Mouse (Mus musculus) right cerebral cortex, postnatal 10 days (tissue): ENCODE measurements around the gene Rassf5.
"Not testable (repeated sequence)": the region's sequence is repeated elsewhere in the genome, so short reads cannot be mapped to it uniquely, and the experiment has no call there.

ENCODE experiments used
- DNase-seq, 2 experiments: peaks; one replicate each; pipeline ENCODE4 v3.0.0; 2021; ENCODE audit warnings: low spot score in 2 of 2

Gene Rassf5

DNA sequence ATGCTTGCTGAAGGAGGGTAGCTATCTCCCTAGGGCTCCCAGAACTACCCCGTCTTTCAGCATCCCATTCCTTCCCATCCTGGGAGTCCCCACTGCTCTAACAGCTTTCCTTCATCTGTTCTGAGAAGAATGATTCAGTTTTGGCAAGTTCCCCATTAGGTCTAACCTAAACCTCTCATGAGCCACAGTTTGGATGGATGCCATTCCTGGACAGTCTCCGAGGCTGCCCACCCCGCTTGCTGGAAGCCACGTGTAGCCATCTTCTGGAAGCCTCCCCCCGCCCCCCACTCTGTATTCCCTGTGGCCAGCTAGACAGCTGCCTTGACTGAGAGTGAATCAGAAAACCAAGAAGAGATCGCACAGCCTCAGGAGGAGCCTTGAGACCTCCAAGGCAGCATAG, 12.2 kb upstream of the Rassf5 start:
- no peak for DNase-seq

DNA sequence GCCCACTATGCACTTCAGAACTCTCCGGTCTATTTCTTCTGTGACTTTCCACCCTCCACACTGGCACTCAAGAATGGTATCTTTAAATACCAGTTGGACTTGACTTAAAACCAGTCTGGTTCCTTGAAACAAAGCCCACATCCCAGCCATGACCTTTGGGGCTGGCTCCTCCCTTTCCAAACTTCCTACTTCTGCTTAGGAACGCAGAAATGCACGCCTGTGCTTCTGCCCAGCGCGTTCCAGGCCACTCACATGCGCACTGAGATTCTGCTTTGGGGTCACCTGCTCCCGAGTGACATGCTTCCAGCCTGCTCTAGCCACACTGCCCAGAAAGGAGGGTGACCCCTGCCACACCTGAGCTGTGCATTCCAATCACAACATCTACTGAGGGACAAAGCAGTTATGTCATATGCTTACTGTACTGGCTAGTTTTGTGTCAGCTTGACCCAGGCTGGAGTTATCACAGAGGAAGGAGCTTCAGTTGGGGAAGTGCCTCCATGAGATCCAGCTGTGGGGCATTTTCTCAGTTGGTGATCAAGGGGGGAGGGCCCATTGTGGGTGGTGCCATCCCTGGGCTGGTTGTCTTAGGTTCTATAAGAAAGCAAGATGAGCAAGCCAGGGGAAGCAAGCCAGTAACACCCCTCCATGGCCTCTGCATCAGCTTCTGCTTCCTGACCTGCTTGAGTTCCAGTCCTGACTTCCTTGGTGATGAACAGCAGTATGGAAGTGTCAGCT, 7.6 kb upstream of the Rassf5 start:
- not testable (repeated sequence) for DNase-seq

DNA sequence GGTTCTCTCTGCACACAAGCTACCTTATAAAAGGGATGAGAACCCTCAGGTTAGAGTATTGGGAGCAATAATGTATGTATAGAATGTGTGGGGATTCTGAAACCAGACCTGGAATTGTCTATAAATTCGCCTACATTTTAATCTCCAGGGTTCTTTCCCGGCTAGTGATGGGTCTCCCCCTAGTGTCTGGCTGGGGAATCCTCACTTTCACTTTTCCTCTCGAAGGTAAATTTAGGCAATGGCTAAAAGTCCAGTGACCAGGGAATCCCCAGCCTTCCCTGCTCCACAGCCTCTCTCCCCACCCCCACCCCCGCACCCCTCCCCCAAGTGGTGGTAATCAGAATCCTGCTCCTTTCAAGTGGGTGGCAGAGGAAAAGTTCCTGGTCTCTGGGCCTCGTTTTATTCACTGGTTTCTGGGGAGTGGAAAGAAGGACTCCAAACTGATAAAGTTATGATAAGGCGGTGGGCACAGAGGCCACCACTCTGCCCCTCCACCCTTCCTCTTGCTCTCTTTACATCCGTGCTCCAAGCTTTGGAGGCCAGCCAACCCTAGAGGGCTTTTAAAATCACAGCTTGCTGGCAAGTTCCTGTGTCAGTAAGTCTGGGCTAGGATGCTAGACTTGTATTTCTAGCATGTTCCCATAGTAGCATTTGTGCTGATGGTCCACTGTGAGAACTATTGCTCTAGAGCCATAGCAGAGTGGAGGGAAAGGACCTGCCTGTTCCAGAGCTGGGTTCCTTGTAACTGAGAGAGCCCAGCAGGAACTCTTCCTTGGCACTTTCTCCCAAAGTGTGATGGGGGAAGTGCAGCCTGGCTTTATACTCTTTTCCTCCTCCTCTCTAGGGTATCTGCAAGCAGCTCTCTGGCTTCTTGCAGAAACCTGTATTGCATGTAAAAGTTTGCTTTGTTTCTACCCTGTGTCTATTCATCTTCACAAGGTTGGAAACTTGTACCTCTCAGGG, 1.7 kb upstream of the Rassf5 start:
- DNase-seq, result peak; percentile 59 to 66

DNA sequence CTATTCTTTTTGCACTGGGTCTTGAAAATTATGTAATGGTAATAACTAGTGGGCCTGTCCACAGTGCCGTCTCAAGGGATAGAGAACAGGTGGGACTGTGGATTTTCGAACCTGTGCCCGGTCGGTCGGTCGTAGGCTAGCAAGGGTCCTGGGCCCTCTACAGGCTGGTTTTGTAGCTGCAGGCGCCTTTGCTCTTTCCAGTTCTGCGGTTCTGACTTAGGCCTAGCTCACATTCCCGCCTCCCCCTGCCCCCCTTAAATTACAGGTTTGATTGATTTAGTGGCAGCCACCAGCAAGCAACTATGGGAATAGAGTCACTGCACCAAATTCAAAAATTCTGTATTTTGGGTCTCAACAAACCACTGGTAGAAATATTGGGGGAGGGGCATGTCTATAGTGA, 868 bp upstream of the Rassf5 start:
- DNase-seq, result peak; percentile 70 to 73

DNA sequence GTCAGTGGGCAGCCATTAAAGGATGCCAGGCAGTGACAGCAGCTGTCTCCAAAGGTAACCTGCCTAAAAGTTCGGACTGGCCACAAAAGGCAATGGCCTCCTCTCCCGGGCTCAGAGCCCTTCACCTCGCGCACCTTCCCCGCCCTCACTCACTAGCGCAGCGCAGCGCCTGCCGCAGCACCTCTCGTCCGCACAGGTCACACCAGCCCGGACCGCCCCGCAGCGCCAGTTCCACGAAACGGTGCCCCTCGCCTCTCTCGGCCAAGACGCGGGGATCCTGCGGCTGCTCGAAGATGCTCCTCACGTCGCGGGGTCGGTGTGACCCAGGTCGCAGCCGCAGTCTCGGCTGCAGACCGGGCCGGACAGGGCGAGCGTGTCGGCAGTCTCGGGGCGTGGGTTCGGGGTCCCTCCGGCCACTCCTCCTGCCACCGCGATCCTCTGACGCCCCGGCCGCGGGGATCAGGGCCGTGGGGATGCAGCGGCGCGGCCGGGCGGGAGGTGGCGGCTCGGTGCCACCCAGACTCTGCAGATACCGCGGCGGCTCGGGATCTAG, 446 bp downstream of the Rassf5 start:
- DNase-seq, result peak in 1 of 2 experiments; percentile 41

DNA sequence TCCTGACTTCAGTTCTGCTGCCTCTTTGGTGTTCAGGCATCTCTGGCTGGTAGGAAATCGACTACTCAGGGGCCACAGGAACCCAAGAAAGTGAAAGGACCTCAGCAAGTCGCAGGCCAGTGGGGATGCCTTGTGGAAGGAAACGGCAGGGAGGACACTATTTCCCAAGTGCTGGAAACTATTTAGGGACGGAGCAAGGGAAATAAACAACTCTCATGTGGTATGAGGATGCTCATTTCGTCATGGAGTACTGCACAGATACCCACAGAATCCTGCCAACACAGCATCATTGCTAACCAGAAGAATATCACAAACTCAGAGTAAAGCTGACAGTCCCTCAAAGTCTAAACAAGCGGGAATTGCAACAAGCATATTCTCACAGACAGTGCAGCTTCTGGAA, 2.1 kb downstream of the Rassf5 start:
- DNase-seq, result no peak

DNA sequence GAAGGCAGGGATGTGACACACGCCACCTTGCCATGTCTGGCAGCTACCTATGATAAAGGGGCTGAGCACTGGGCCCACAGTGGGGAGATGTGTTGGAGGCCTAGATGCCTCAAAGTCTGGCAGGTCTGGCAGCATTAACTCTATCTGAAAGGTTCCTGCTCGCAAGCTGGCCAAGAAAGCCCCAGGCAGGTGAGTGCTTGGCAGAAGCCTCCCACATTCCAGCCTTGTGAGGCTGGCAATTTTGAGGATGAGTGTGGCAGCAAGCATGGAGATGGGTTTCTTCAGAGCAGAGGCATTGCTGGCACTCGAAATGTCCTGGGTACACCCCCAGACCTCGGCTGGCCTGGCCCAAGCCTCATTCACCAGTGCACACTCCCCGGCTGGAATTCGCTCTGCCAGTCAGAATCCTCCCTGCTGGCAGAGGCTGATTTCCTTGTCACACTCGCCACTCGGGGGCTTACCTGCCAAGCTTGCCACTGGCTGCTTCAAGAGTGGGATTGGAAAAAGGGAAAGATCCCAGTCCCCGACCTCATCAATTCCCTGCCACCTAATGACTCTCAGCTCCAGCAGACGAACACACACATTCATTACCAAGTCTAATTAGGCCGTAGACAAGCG, 5.4 kb downstream of the Rassf5 start:
- no peak for DNase-seq

DNA sequence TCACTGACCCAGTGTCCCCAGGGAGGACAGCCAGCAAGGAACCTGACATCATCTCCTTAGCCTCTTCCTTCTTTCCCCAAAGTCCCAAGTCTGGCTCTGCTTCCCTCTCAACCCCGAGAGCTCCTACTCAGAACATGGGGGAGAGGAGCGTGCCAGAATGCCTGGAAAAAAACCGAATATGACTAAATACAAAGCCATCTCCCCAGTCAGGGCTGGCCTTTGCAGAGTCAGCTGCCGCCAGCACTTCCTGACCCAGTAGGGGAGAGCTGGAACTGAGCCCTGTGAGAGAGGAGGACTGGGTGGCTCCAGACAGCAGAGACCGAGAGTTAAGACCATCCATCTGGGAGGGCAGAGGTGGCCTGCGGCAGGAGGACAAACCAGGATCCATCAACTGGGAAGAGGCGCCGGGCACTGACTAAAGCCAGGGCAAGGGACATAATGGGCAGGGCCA, 6.1 kb downstream of the Rassf5 start:
- DNase-seq, result no peak

DNA sequence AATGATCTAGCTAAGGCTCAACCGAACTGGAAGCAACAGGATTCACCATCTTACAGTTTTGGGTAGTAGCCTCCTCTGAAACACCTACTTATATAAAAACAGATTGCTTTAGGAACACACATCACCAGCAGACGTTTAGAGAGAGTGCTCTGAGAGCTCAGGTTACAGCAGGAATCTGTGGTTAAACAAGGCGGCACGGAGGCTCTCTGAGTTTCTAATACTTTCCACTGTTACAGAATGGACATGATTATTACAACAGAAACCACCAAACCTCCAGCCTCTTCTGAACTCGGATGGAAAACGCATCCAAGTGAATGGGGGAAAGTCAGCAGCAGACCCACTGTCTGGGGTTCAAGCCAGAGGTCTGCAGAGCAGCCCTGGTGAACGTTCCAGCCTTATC, 9.0 kb downstream of the Rassf5 start:
- no peak for DNase-seq

DNA sequence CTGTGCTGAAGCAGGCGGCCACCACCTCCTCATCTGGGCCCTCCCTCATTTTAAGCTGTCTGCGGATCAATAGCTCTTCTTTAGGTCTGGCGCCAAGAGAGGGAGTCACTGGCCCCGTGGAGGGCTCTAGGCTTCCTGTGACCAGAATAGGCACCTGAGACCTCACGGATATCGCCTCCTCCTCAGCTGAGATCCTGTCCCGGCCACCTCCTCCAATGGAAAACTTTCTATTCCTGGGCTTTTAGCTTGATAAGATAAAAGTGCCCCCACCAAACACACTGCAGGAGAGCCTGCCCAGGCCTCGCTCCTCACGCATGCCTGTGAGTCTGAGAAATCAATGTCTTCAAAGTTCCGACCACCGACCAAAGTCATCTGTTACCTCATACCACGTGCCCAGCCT, 11.5 kb downstream of the Rassf5 start:
- no peak for DNase-seq

DNA sequence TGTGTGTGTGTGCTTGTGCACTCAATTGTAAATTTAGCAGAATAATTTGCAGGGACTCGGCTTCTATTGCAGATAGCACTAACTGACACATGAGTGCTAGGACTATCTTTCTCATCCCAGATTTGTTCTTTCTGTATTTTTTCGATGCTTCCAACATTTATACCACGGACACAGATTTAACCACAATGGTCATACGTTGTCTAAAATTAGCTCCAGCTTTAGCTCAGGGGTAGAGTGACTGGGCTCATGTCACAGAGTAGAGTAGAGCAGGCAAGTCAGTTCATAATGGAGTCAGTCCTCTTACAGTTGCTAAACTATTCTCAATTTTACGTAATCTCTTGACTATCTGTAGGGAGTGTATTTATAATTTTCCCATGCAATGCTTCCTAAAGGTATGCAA, 16.4 kb downstream of the Rassf5 start:
- DNase-seq, result no peak

DNA sequence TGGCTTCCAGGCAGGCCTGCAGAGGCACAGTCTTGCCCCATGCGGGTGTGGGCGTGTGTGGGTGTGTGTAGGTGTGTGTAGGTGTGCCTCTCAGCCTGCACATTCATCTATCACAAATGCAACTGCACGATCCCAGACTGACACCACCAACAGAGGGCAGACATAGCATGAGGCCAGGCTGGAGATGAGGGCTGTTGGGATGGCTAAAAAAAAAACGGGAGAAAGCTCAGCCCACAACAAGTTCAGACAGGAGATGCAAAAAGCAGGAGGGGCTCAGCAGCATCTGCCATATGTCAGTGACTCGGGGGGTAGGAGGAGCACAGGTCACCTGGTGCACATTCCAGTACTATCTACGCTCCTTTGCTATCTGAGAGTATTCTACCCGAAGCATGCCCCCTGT, 16.8 kb downstream of the Rassf5 start:
- no peak for DNase-seq

DNA sequence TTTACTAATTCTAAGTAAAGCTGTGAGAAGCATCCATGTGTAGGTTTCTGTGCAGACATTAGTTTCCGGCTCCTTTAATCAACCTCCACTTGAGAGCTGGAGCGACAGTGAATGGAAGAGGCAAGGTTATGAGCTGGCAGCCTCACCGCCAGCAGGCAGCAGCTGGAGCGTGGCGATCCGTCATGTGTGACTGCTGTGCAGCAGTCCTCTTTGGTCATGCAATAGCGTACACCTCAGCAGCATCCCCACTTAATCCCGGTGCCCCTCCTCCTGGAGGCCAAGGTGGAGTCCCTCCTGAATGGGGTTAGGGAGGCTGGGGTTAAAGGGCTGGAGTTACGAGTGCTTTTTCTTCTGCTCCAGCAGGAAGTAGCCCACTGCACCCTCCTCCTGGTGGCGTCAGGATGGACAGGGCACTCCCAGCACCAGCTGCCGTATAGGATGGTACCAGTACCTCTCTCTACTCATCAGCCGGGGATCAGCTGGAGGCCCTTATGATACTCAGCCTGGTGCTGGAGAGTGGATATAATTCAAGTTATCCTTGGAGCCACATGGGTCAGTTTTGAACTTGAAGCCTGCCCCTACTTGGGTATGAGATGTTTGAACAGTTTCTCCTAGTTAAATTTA, 20.1 kb downstream of the Rassf5 start:
- no peak for DNase-seq

DNA sequence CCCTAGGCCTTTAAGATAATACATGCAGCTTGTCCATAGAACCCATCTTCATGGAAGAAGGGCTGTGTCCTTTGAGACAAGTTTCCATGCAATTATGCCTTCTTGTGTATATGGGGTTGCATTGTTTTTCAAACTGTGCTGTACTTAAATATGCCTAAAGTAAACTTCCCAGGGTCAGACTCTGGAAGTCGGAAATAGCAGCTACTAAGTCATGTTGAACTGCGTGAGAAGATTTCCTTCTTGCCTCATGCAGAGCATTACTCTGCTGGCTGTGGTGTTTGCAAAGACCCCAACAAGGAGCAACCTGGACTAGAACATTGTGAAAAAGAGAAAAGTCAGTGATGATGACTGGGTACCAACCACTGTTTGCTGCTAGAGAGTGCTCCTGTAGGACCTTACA, 21.7 kb downstream of the Rassf5 start:
- DNase-seq, result no peak

DNA sequence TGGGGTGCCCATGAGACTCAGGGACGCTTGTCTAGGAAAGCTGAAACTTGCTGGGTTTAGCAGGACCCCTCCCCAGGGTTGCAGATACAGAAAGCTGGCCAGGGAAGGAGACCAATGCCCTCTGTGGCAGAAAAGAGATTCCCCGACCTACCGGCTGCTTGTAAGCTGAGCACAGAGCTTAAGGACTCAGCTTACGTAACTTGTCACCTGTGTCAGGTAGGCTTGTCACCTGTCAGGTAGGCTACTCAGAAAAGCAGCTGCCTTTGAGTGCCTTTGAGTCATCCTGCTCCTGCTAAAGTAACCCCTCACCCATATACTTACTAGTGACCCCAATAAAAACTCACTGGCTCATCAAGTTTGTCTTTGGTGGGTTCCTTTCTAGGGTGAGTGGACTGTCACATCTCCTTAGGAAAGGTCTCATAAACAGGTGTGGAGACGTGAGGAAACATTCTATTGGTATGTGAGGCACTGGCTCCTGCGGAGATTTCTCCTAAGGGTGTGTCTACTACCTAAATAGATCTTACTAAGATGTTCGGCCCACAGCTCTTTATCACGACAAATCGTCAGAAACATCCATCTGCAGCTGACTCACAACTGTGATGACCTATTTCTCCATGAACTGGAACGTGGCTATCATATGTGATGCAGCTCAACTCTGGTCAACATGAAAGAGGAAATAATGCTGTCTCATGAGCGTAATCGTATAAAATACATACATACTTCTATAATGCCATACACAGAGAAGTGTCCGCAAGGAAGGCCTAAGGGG, 23.1 kb downstream of the Rassf5 start:
- no peak for DNase-seq

DNA sequence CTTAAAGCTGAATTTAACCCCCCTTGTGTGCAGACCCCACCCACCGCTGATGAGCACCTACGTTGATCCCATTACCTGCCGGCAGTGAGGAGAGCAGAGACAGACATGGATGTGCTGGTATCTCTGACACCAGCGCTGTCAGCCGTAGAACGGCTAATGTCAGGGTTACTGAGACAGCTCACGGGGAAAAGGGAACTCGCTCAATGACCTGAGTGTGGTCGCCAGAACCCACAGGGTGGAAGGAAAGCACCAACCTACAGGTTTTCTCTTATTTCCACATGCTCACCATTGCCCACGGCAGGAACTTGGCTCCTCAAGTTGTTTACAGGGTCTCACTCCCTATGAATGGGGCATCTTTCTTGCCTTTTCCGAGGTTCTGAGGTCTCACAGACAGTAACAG, 26.1 kb downstream of the Rassf5 start:
- no peak for DNase-seq

DNA sequence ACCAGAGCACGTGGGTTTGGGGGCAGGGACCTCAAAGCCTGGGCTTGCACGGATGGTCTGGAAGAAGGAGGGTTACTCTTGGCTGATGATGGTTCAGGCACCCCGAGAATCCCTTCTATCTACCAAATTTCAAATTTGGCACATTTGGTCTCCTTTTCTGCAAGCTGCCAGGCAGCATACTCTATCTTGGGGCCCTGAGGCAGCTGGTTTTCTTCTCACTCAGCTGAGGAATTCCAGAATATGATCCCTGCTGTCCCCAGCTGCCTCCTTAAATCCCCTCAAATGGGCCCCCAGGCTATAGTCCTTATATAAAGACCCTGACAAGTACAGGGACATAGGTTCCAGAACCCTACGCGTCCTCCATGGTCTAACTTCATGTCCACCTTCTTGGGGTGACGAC, 31.7 kb downstream of the Rassf5 start:
- no peak for DNase-seq

DNA sequence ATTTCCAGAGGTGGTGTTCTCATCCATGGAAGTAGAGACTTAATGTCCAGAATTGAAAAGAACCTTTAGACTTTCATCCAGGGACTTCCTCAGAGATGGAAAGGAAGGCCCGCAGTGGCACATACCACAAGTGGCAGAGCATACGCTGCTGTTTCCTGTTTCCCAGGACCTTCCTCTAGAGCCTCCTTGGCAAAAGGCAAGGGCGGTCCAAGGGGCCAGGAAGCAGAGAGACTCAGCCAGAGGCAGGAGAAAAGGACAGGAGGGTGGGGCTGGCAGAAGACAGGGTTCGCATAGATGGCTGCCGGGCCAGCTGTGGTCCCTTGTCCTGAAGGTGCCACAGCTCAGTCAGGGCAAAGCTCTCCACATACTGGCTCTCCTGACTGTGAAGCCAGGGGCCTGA, 32.1 kb downstream of the Rassf5 start:
- DNase-seq, result no peak

DNA sequence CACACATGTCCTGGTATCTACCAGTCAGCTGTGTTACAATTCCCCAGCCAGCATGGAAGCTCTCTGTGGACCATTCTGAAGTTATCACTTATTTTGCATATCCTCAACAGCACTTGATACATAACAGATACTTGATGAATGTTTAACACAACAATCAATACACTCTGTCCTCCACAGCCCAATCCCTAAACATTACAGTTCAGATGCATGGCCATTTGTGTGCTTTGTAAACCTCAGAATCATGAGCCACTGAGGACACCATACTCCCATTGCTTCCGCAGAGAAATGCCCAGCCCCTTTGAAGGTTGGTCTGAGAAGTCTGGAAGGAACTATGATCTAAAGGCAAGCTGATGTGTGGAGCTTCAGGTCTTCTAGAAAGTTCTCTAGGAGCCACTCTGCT, 33.4 kb downstream of the Rassf5 start:
- no peak for DNase-seq

DNA sequence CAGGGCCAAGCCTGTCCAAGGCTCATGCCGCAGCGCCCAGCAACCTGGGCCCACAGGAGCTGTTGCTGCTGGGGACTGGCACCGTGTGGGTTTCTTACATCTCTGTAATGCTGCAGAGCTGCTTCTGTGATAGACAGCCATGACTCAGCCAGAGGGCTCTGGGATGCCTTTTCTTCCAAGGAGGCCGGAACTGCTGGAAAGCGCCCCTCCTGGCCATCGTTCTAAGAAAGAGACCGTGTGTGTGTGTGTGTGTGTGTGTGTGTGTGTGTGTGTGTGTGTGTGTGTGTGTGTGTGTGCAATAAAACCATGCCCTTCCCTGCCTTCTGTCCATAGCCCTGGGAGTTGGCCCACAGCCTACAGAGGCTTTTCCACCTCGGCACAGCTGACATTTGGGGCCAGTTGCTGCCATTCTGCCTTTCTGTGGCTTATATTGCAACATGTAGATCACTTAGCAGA, 35.1 kb downstream of the Rassf5 start:
- DNase-seq, result peak in 1 of 2 experiments; percentile 53

DNA sequence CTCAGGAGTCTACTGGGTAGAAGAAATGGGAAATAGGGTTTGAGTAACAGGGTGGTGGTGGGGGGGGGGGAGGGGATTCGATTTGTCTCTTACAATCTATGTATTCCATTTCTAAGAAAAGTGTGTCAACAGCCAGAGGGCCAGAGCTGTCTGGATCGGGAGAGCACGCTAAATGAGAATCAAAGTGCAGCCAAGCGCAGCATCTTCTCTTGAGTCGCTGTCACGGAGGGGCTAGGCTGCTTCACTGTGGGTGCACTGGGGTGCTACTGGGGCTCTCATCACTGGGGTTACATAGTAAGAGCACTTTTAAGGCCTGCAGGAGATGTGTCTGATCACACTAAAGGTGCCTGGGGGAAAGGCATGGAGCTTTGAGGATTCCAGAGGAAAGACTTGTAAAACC, 36.3 kb downstream of the Rassf5 start:
- DNase-seq, result no peak
